Comparison of ENCODE assay signal across 15 mouse cellular contexts in the genomic region with DNA sequence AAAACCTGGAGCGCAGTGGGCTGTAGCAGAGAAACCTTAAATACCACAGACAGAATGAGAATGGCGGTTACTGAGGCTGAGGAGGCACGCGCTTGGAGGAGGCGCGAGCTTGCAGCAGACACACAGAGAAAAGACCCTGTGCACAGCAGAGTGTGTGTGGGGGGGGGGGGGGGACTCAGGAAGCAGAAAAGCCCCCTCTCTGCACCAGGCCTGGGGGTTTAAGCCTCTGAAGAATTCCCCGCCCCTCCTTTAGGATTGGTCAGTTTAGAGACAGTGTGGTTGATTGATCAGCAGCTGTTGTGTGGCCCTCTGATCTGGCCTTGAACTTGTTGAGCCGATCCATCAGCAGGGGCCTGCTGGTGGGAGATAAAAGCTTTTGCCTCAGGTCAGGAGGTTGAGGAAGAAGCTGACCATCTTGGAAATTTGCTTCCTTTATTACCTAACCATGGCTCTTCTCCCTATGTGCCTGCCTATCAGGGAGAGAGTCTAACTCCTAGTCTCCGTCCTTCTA.
DNase-seq lines count a peak whose midpoint lies in the region; ATAC-seq and TF ChIP-seq lines count a peak whose summit lies in the region.
"Had no signal": no experiment of that assay in that cellular context is flagged by ENCODE, and none has a peak within 500 bp of the region (broad histone marks: within the 10 kb centered on the region; RNA-seq: fewer than 3 reads in every experiment).

No protein-coding gene starts in this region.

- no peak overlapping the region for H3K9ac ChIP-seq in forebrain, embryonic 13.5 days
- peak overlapping the region; percentile 58; the same call in 1 of the 2 replicates for H3K9ac ChIP-seq in ES-E14 (ENCODE audit: insufficient read depth, low read depth, low read length, poor library complexity, severe bottlenecking)
- no peak overlapping the region for H3K9ac ChIP-seq in forebrain, embryonic 15.5 days (replicated peaks)
- no peak overlapping the region for H3K9ac ChIP-seq in midbrain, embryonic 15.5 days
- H3K9ac ChIP-seq in intestine, embryonic 15.5 days, result no peak overlapping the region
- H3K9ac ChIP-seq: limb, embryonic 15.5 days; lung, embryonic 14.5 days had no signal

- H3K4me1 ChIP-seq in forebrain, embryonic 10.5 days, result peaks cover 41% of the 10 kb centered on the region
- H3K4me1 ChIP-seq in forebrain, embryonic 13.5 days, result peaks cover 19% of the 10 kb centered on the region
- H3K4me1 ChIP-seq in ES-E14 (ENCODE audit: control insufficient read depth in 2 of 2, insufficient read depth in 2 of 2, low read length in 2 of 2, poor library complexity in 1 of 2), result peaks cover 21 to 34% of the 10 kb centered on the region in 2 experiments
- H3K4me1 ChIP-seq in forebrain, embryonic 15.5 days, result peaks cover 5% of the 10 kb centered on the region; the same call in 1 of the 2 replicates
- peaks cover 13% of the 10 kb centered on the region for H3K4me1 ChIP-seq in midbrain, embryonic 15.5 days
- H3K4me1 ChIP-seq in intestine, embryonic 15.5 days (replicated peaks), result peaks cover 3% of the 10 kb centered on the region; the same call in 1 of the 2 replicates

- no peak for ATAC-seq in forebrain, embryonic 13.5 days
- peak; percentile 29; the same call in 1 of the 2 replicates for ATAC-seq in forebrain, embryonic 15.5 days (replicated peaks)
- peak; percentile 57 for ATAC-seq in midbrain, embryonic 15.5 days (replicated peaks)
- ATAC-seq in intestine, embryonic 15.5 days, result no peak

- H3K27me3 ChIP-seq in forebrain, embryonic 10.5 days (ENCODE audit: poor library complexity, severe bottlenecking), result peaks cover 95% of the 10 kb centered on the region
- H3K27me3 ChIP-seq in forebrain, embryonic 13.5 days, result no peaks in the 10 kb centered on the region
- H3K27me3 ChIP-seq in forebrain, embryonic 15.5 days, result no peaks in the 10 kb centered on the region
- 0 out of 2 replicates have a peak, but pooled peaks cover 6% of the 10 kb centered on the region for H3K27me3 ChIP-seq in midbrain, embryonic 15.5 days (replicated peaks)
- H3K27me3 ChIP-seq in intestine, embryonic 15.5 days (replicated peaks), result no peaks in the 10 kb centered on the region
- H3K27me3 ChIP-seq: limb, embryonic 15.5 days had no signal

- H3K4me2 ChIP-seq in forebrain, embryonic 13.5 days, result no peak overlapping the region
- H3K4me2 ChIP-seq in forebrain, embryonic 15.5 days (replicated peaks), result no peak overlapping the region
- 0 out of 2 replicates have a peak overlapping the region, but pooled peaks have one; percentile 7 for H3K4me2 ChIP-seq in midbrain, embryonic 15.5 days
- no peak overlapping the region for H3K4me2 ChIP-seq in intestine, embryonic 15.5 days (replicated peaks)
- H3K4me2 ChIP-seq: limb, embryonic 15.5 days; lung, embryonic 14.5 days had no signal

- H3K36me3 ChIP-seq in forebrain, embryonic 10.5 days (replicated peaks), result no peaks in the 10 kb centered on the region
- H3K36me3 ChIP-seq in forebrain, embryonic 13.5 days (ENCODE audit: poor library complexity, severe bottlenecking), result no peaks in the 10 kb centered on the region
- no peaks in the 10 kb centered on the region for H3K36me3 ChIP-seq in ES-E14 (ENCODE audit: control insufficient read depth, insufficient read depth, low read length, poor library complexity, severe bottlenecking)
- H3K36me3 ChIP-seq in forebrain, embryonic 15.5 days, result no peaks in the 10 kb centered on the region
- no peaks in the 10 kb centered on the region for H3K36me3 ChIP-seq in midbrain, embryonic 15.5 days (replicated peaks)
- no peaks in the 10 kb centered on the region for H3K36me3 ChIP-seq in intestine, embryonic 15.5 days
- H3K36me3 ChIP-seq: G1E; limb, embryonic 15.5 days had no signal

- in situ Hi-C loops in ES-E14 (cut with MboI; ENCODE audit: low sequenced_read_pairs in 2 of 2, unreplicated experiment in 2 of 2), result no loop called here

- no peak overlapping the region for H3K27ac ChIP-seq in forebrain, embryonic 10.5 days
- no peak overlapping the region for H3K27ac ChIP-seq in forebrain, embryonic 13.5 days
- peak overlapping the region; percentile 85 for H3K27ac ChIP-seq in ES-E14 (ENCODE audit: insufficient read depth, low read depth, low read length, poor library complexity, severe bottlenecking)
- no peak overlapping the region for H3K27ac ChIP-seq in forebrain, embryonic 15.5 days (replicated peaks)
- H3K27ac ChIP-seq in midbrain, embryonic 15.5 days, result no peak overlapping the region
- no peak overlapping the region for H3K27ac ChIP-seq in intestine, embryonic 15.5 days
- H3K27ac ChIP-seq: limb, embryonic 15.5 days had no signal

- H3K4me3 ChIP-seq in forebrain, embryonic 10.5 days, result 0 out of 2 replicates have a peak overlapping the region, but pooled peaks have one; percentile 13
- H3K4me3 ChIP-seq in forebrain, embryonic 13.5 days, result no peak overlapping the region
- peak overlapping the region; percentile 53 to 57 for H3K4me3 ChIP-seq in ES-E14 (ENCODE audit: insufficient read depth in 1 of 2, low read depth in 1 of 2, low read length in 2 of 2, poor library complexity in 1 of 2, severe bottlenecking in 1 of 2)
- no peak overlapping the region for H3K4me3 ChIP-seq in forebrain, embryonic 15.5 days
- H3K4me3 ChIP-seq in midbrain, embryonic 15.5 days, result no peak overlapping the region
- H3K4me3 ChIP-seq in intestine, embryonic 15.5 days (replicated peaks), result no peak overlapping the region
- H3K4me3 ChIP-seq: limb, embryonic 15.5 days had no signal

- H3K9me3 ChIP-seq in forebrain, embryonic 10.5 days, result no peaks in the 10 kb centered on the region
- no peaks in the 10 kb centered on the region for H3K9me3 ChIP-seq in forebrain, embryonic 13.5 days (replicated peaks)
- H3K9me3 ChIP-seq in ES-E14 (ENCODE audit: control insufficient read depth, insufficient read depth, low read depth, low read length), result no peaks in the 10 kb centered on the region
- H3K9me3 ChIP-seq in forebrain, embryonic 15.5 days, result no peaks in the 10 kb centered on the region
- H3K9me3 ChIP-seq in midbrain, embryonic 15.5 days, result no peaks in the 10 kb centered on the region
- H3K9me3 ChIP-seq in intestine, embryonic 15.5 days, result no peaks in the 10 kb centered on the region
- H3K9me3 ChIP-seq: limb, embryonic 15.5 days had no signal

- DNase-seq in forebrain, embryonic 10.5 days (ENCODE audit: extremely low spot score, low spot score), result no peak
- DNase-seq in ES-E14 (ENCODE audit: low read depth, low spot score) (no peak), liver (no peak)
- no peak for DNase-seq in Muller cell, postnatal 12 days (ENCODE audit: inconsistent ontology term)
- DNase-seq: cerebellum, postnatal 14 days; kidney, postnatal 14 days; right cerebral cortex, postnatal 25 days; thymus, postnatal 14 days had no signal

- WGBS in forebrain, embryonic 10.5 days, result 21% methylated on average over 9 of the region's 9 CpGs
- 21% methylated on average over 9 of the region's 9 CpGs for WGBS in forebrain, embryonic 13.5 days
- WGBS in forebrain, embryonic 15.5 days, result 30% methylated on average over 9 of the region's 9 CpGs
- 17% methylated on average over 9 of the region's 9 CpGs for WGBS in midbrain, embryonic 15.5 days
- 45% methylated on average over 9 of the region's 9 CpGs for WGBS in intestine, embryonic 15.5 days

TF ChIP-seq in ES-E14, 5 proteins besides CTCF, POLR2A, EP300 and RAD21:
- no peak for TF ChIP-seq CHD2 (IDR thresholded peaks at IDR 0.05; ENCODE audit: low read depth, low read length)
- no peak for TF ChIP-seq HCFC1 (IDR thresholded peaks at IDR 0.05; ENCODE audit: borderline replicate concordance, insufficient read depth, low read length)
- TF ChIP-seq MAFK (IDR thresholded peaks at IDR 0.05; ENCODE audit: insufficient read depth, low read depth, low read length), result no peak
- no peak for TF ChIP-seq ZC3H11A (IDR thresholded peaks at IDR 0.05; ENCODE audit: borderline replicate concordance, low read depth, low read length)
- TF ChIP-seq ZNF384 (IDR thresholded peaks at IDR 0.05; ENCODE audit: low read depth, low read length), result no peak

Comparison
In these comparisons a context has a peak if more than half of its experiments do, and no peak if none do; other contexts are left out.
1. H3K4me3 ChIP-seq: peak in forebrain, embryonic 10.5 days (single experiment) and ES-E14 (2 of 2); none in forebrain, embryonic 13.5 days (single experiment), forebrain, embryonic 15.5 days (single experiment), midbrain, embryonic 15.5 days (single experiment) and intestine, embryonic 15.5 days (single experiment).
2. ATAC-seq: peak in forebrain, embryonic 15.5 days (single experiment) and midbrain, embryonic 15.5 days (single experiment); none in forebrain, embryonic 13.5 days (single experiment) and intestine, embryonic 15.5 days (single experiment).